Mouse (Mus musculus): ENCODE measurements around the gene Mgat4e.

- no peak for TF ChIP-seq CTCF (IDR thresholded peaks at IDR 0.05)
- TF ChIP-seq POLR2A (IDR thresholded peaks at IDR 0.05; ENCODE audit: insufficient read depth, low read depth, low read length), result no peak
These were observed 23.9 kb upstream of the Mgat4e start for GRCm38 (mm10) chr1:134573300-134573931.

All from heart, adult 2 months (tissue).